Mouse (Mus musculus) cerebellum, adult 18-20 months (tissue): Measurements from ENCODE around the gene Rimbp3.

ENCODE experiments used
- DNase-seq, 2 experiments: peaks; one replicate each; pipeline ENCODE4 v3.0.0; 2021

Gene Rimbp3

DNA sequence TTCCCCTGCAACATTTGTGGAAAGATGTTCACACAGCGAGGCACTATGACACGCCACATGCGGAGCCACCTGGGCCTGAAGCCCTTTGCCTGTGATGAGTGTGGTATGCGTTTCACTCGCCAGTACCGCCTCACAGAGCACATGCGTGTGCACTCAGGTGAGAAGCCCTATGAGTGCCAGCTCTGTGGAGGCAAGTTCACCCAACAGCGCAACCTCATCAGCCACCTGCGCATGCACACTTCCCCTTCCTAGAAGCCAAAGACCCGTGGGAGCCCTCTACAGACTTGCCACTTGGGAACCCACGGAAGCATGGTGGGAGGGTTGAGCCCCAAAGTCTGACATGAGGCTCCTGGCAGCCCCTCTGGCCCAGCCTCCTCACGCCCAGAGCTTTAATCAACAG is 50.5 kb downstream of the Rimbp3 start:
- no peak for DNase-seq

DNA sequence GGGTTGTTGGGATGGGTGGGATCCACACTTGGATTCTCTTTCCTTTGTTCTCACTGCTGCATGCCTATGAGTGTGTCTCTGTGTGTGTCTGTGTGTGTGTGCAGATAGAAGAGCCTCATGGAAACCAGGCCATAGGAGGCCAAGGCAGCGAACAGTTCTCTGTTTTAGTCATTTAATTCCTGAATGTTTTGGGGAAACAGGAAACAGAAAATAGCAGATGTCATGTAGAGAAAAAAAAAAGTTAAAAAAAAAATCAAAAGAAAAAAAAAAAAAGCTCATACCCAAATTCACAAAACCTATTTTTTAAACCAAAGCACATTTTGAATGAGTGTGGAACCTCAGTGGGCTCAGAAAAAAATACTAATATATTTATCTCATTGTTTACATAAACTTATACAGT is 52.9 kb downstream of the Rimbp3 start:
- no peak for DNase-seq
